Mouse (Mus musculus) urinary bladder, postnatal 36 days (tissue): ENCODE measurements around the gene Gm8257.
"Not testable (repeated sequence)": the region's sequence is repeated elsewhere in the genome, so short reads cannot be mapped to it uniquely, and the experiment has no call there.

ENCODE experiments used
- DNase-seq, 2 experiments: peaks; one replicate each; pipeline ENCODE4 v3.0.0; 2022; ENCODE audit warnings: low spot score in 2 of 2, mixed read lengths in 1 of 2

The Gm8257 gene

DNA sequence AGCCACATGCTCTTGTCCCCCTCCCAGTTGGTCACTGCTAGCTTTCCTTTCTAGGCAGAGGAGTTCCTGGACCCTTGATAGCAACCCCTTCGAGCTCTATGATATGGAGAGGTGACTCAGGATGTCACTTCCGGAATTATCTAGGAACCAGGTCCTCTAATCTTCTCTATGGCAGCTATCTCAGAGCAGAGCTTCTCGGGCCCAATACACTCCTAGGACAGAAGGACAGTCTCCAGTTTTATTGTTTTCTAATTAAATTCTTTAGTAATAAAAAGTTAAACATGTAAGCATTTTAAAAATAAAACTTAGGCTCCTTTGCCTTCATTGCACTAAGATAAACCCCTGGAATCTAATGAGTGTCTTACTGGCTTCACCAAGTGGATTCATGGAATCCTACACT is at the start of gene Gm8257:
Gene Gm8257, minus strand, starts transcription at position 101 of the 400 bp plus-strand sequence.
- DNase-seq = not testable (repeated sequence)

DNA sequence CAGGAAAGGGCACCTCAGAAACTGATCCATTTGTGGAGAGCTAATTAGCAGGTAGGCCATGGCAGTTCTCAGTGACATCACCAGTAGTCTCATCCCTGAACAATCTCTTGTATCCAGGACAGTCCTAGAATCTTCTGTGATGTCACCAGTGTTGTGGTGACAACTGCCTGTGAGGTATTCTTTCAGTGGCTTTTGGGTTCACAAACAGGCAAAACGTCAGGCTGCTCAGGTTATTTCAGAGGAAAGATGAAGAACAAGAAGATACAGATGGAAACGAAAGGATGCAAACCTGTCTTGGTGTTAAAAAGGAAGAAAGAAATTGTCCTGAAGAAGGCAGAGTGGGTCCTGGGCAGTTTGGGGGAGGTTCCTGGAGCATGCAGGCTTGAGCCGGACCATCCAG is 44.0 kb upstream of the Gm8257 start, which contains the start of gene Gm8267:
Gene Gm8267, minus strand, starts transcription at position 101 of the 400 bp plus-strand sequence.
- DNase-seq = no peak

DNA sequence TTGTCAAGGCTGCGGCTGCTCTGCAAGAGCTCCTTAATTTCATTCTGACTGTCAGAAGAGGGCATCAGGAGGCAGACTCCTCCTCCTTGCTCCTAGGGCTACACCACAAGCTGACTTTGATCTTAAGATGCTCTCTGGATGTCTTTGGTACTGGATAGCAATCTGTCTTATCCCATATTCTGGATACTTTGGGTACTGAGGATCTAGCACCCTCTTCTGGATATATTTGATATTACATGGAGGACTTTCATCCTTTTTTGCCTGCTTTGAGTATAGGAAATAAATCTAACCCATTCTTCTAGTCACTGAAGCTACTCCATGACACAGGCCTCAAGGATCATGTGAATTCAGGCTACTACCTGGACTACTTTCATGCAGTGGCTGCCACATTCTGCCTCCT is 36.5 kb upstream of the Gm8257 start:
- not testable (repeated sequence) for DNase-seq

DNA sequence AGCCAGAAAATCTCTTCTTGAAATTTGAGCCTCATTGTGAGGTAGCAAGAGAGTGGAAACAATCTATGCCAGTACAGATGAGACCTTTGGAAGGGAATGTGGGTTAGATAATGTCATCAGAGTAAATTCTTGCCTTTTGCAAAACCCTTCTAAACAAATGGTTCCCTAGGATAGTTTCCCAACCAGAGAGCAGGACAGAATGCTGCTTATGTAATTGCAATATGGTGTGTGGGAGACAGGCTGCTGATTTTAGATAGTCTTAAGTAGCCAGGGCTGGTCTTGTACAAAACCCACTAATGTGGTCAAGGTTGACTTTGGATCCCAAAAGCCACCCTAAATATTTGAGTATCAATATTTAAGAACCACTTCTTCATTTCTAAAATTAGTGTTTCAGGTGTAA is 24.5 kb upstream of the Gm8257 start:
- not testable (repeated sequence) for DNase-seq

DNA sequence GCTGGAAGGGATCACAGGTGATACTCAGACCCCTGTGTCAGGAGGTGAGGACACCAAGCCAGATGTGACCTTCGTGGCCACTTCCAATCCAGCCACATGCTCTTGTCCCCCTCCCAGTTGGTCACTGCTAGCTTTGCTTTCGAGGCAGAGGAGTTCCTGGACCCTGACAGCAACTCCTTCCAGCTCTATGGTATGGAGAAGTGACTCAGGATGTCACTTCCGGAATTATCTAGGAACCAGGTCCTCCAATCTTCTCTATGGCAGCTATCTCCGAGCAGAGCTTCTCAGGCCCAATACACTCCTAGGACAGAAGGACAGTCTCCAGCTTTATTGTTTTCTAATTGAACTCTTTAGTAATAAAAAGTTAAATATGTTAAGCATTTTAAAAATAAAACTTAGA is 78.5 kb downstream of the Gm8257 start, which contains the start of gene Gm5624:
Gene Gm5624, minus strand, starts transcription at position 202 of the 400 bp plus-strand sequence.
- not testable (repeated sequence) for DNase-seq
